Mouse (Mus musculus): Measurements from ENCODE around the gene Fras1.

- TF ChIP-seq CTCF (IDR thresholded peaks at IDR 0.05; ENCODE audit: low read depth, low read length) (no peak), POLR2A (IDR thresholded peaks at IDR 0.05; ENCODE audit: borderline replicate concordance, low read depth, low read length) (no peak)
These were observed 49.0 kb downstream of the Fras1 start for GRCm38 (mm10) chr5:96422716-96423115.
